Mouse (Mus musculus) kidney, adult 2 months (tissue): ENCODE measurements around the gene Klhl7.

Experiments used
- CTCF ChIP-seq: fragments of 200-500 bp; conservative IDR thresholded peaks from 2 replicates; pipeline ENCODE4 v1.5.1; 2011; ENCODE audit warnings: low read depth, mild to moderate bottlenecking, control low read depth, low read length, moderate library complexity, mixed read lengths; ENCODE audit not compliant: insufficient read depth, insufficient read length
- POLR2A ChIP-seq: fragments of 200-500 bp; IDR thresholded peaks from one replicate; pipeline ENCODE4 v1.6.1; 2011; ENCODE audit warnings: low read depth, low read length, control low read depth

GRCm38 (mm10) chr5:24101446-24102140 is 1.2 kb downstream of the Klhl7 start:
- TF ChIP-seq POLR2A (no peak), CTCF (no peak)
